Mouse (Mus musculus): ENCODE data around the gene Ncmap. TPM values are rescaled to one million over a fixed set of nuclear protein-coding genes. Genes with fewer than 3 reads are reported as not detected.

Gene Ncmap
- polyA plus RNA-seq, 1 experiment from 2014 or later = 6.0 TPM

GRCm38 (mm10) chr4:135352326-135353065 is 45.5 kb downstream of the Ncmap start:
- peaks cover 23% of the 10 kb centered on the region for H3K36me3 ChIP-seq
- peak overlapping the region; percentile 98 for H3K4me3 ChIP-seq
- no peaks in the 10 kb centered on the region for H3K9me3 ChIP-seq
- ATAC-seq (ENCODE audit: insufficient number of reproducible peaks, insufficient read depth, low FRiP score, low TSS enrichment, low read depth) = peak; percentile 28
- peak overlapping the region; percentile 99 for H3K9ac ChIP-seq
- H3K27ac ChIP-seq = peak overlapping the region; percentile 98
- under 1% methylated on average over 67 of the region's 67 CpGs for WGBS
- peaks cover 20% of the 10 kb centered on the region for H3K4me1 ChIP-seq
- H3K4me2 ChIP-seq = peak overlapping the region; percentile 81
- H3K27me3 ChIP-seq = no peaks in the 10 kb centered on the region

- H3K36me3 ChIP-seq = peaks cover 97% of the 10 kb centered on the region
- WGBS = 58% methylated on average over 14 of the region's 14 CpGs
- no peak overlapping the region for H3K9ac ChIP-seq
- no peak overlapping the region for H3K4me2 ChIP-seq
- no peaks in the 10 kb centered on the region for H3K4me1 ChIP-seq
- H3K27me3 ChIP-seq = no peaks in the 10 kb centered on the region
- no peak overlapping the region for H3K4me3 ChIP-seq
- no peak for ATAC-seq (ENCODE audit: insufficient number of reproducible peaks, insufficient read depth, low FRiP score, low TSS enrichment, low read depth)
- no peak overlapping the region for H3K27ac ChIP-seq
- H3K9me3 ChIP-seq = no peaks in the 10 kb centered on the region
Measured at GRCm38 (mm10) chr4:135337376-135337942, 60.6 kb downstream of the Ncmap start.

- Histone ChIP-seq H3K4me1 (no peaks in the 10 kb centered on the region), H3K27ac (no peak overlapping the region), H3K9ac (no peak overlapping the region), H3K27me3 (no peaks in the 10 kb centered on the region), H3K4me2 (no peak overlapping the region), H3K4me3 (no peak overlapping the region), H3K36me3 (peaks cover 97% of the 10 kb centered on the region), H3K9me3 (no peaks in the 10 kb centered on the region)
- 88% methylated on average over 3 of the region's 3 CpGs for WGBS
- no peak for ATAC-seq (ENCODE audit: insufficient number of reproducible peaks, insufficient read depth, low FRiP score, low TSS enrichment, low read depth)
Measured at GRCm38 (mm10) chr4:135336023-135336357, 62.0 kb downstream of the Ncmap start.

GRCm38 (mm10) chr4:135335327-135336022 is 62.6 kb downstream of the Ncmap start:
- Histone ChIP-seq H3K4me3 (no peak overlapping the region), H3K36me3 (peaks cover 96% of the 10 kb centered on the region), H3K27ac (no peak overlapping the region), H3K4me2 (no peak overlapping the region), H3K9me3 (no peaks in the 10 kb centered on the region), H3K4me1 (no peaks in the 10 kb centered on the region), H3K27me3 (no peaks in the 10 kb centered on the region), H3K9ac (no peak overlapping the region)
- WGBS = 92% methylated on average over 9 of the region's 9 CpGs
- no peak for ATAC-seq (ENCODE audit: insufficient number of reproducible peaks, insufficient read depth, low FRiP score, low TSS enrichment, low read depth)

- H3K9me3 ChIP-seq = no peaks in the 10 kb centered on the region
- 88% methylated on average over 3 of the region's 3 CpGs for WGBS
- H3K4me1 ChIP-seq = no peaks in the 10 kb centered on the region
- no peak overlapping the region for H3K27ac ChIP-seq
- H3K9ac ChIP-seq = no peak overlapping the region
- H3K4me2 ChIP-seq = no peak overlapping the region
- peaks cover 96% of the 10 kb centered on the region for H3K36me3 ChIP-seq
- no peak for ATAC-seq (ENCODE audit: insufficient number of reproducible peaks, insufficient read depth, low FRiP score, low TSS enrichment, low read depth)
- no peaks in the 10 kb centered on the region for H3K27me3 ChIP-seq
- no peak overlapping the region for H3K4me3 ChIP-seq
Measured at GRCm38 (mm10) chr4:135326469-135326868, 71.6 kb downstream of the Ncmap start.

- H3K4me1 ChIP-seq = no peaks in the 10 kb centered on the region
- H3K27ac ChIP-seq = no peak overlapping the region
- no peak for ATAC-seq (ENCODE audit: insufficient number of reproducible peaks, insufficient read depth, low FRiP score, low TSS enrichment, low read depth)
- H3K9me3 ChIP-seq = no peaks in the 10 kb centered on the region
- H3K27me3 ChIP-seq = no peaks in the 10 kb centered on the region
- H3K9ac ChIP-seq = no peak overlapping the region
- H3K4me2 ChIP-seq = no peak overlapping the region
- peaks cover 96% of the 10 kb centered on the region for H3K36me3 ChIP-seq
- H3K4me3 ChIP-seq = no peak overlapping the region
Measured at GRCm38 (mm10) chr4:135326046-135326445, 72.0 kb downstream of the Ncmap start.

GRCm38 (mm10) chr4:135323021-135323420 is 75.0 kb downstream of the Ncmap start:
- Histone ChIP-seq H3K4me2 (no peak overlapping the region), H3K27ac (no peak overlapping the region), H3K9me3 (no peaks in the 10 kb centered on the region), H3K4me1 (no peaks in the 10 kb centered on the region), H3K27me3 (no peaks in the 10 kb centered on the region), H3K4me3 (no peak overlapping the region), H3K9ac (no peak overlapping the region), H3K36me3 (peaks cover 93% of the 10 kb centered on the region)
- WGBS = 69% methylated on average over 8 of the region's 8 CpGs
- no peak for ATAC-seq (ENCODE audit: insufficient number of reproducible peaks, insufficient read depth, low FRiP score, low TSS enrichment, low read depth)

MicroRNAs encoded within 50 kb of the gene (microRNA counts, 519-probe panel; counts per million panel counts)
- 910 counts per million, percentile 45 among the panel's probes with 10 or more counts for microRNA mmu-miR-700

Small RNA genes within 50 kb of the gene (microRNA-seq; reads per million reads assigned to microRNA genes)
- gene Mir700 = 232 reads per million, percentile 64 among the genes with 10 or more reads in this experiment

Other genes with a start within 250 kb of the Ncmap start
- 121 TPM in 2 replicates for gene Clic4, start 125.4 kb downstream of the Ncmap start, polyA plus RNA-seq (2015; fragmentation: Nextera tagmentation; extraction: Ambion mirVana)
- gene Srrm1, start 44.9 kb downstream of the Ncmap start, polyA plus RNA-seq (2015; fragmentation: Nextera tagmentation; extraction: Ambion mirVana) = 300 and 316 TPM in 2 replicates
- gene Rcan3, start 35.6 kb upstream of the Ncmap start, polyA plus RNA-seq (2015; fragmentation: Nextera tagmentation; extraction: Ambion mirVana) = 14.0 and 15.1 TPM in 2 replicates
- 0.21 TPM in 1 of 2 replicates, not detected in the other for gene Stpg1, start 96.6 kb upstream of the Ncmap start, polyA plus RNA-seq (2015; fragmentation: Nextera tagmentation; extraction: Ambion mirVana)
- 2.3 and 3.5 TPM in 2 replicates for gene Nipal3, start 96.8 kb upstream of the Ncmap start, polyA plus RNA-seq (2015; fragmentation: Nextera tagmentation; extraction: Ambion mirVana)
- 25.3 and 26.0 TPM in 2 replicates for gene Grhl3, start 175.4 kb upstream of the Ncmap start, polyA plus RNA-seq (2015; fragmentation: Nextera tagmentation; extraction: Ambion mirVana)

Measured in embryonic facial prominence, embryonic 13.5 days (tissue).